Mouse (Mus musculus) ES-E14 (cell line): ENCODE results near the gene Ube2q2.

Source experiments
- CHD2 ChIP-seq: IDR thresholded peaks from 2 replicates; pipeline ENCODE4 v1.6.1; 2014; ENCODE audit warnings: mild to moderate bottlenecking, low read depth, low read length, inconsistent platforms
- HCFC1 ChIP-seq: IDR thresholded peaks from 2 replicates; pipeline ENCODE4 v1.6.1; 2012; ENCODE audit warnings: low read length, inconsistent platforms, borderline replicate concordance; ENCODE audit not compliant: insufficient read depth
- MAFK ChIP-seq: IDR thresholded peaks from 2 replicates; pipeline ENCODE4 v1.6.1; 2014; ENCODE audit warnings: mild to moderate bottlenecking, low read depth, low read length, inconsistent platforms; ENCODE audit not compliant: insufficient read depth
- ZC3H11A ChIP-seq: IDR thresholded peaks from 2 replicates; pipeline ENCODE4 v1.6.1; 2012; ENCODE audit warnings: low read depth, mild to moderate bottlenecking, inconsistent platforms, low read length, borderline replicate concordance

DNA sequence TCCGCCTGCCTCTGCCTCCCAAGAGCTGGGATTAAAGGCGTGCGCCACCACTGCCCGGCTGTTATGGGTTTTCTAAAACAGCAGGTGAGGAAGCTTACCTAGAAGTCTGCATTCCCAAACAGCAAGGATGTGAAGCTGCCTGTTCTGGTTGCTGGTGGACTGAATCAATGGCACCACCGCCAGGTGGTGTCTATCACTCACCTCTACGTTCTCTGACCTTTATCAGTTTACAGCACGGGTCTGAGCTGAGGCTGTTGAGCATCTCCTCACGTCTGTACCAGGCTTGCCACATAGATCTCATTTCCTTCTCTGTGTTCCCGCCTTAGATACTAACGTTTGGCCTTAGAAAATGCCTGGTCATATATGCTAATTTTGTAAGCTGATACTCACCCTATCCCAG lies 80.4 kb downstream of the Ube2q2 start:
- TF ChIP-seq MAFK (no peak), CHD2 (no peak), HCFC1 (no peak), ZC3H11A (no peak)
